Mouse (Mus musculus) left cerebral cortex, postnatal 36 days (tissue): ENCODE results near the gene Olfr1436. TPM values are rescaled to one million over a fixed set of nuclear protein-coding genes. Genes with fewer than 3 reads are reported as not detected.
"Not testable (repeated sequence)": the region's sequence is repeated elsewhere in the genome, so short reads cannot be mapped to it uniquely, and the experiment has no call there.

Source experiments
- DNase-seq, 2 experiments: peaks; one replicate each; pipeline ENCODE4 v3.0.0; 2021 to 2022; ENCODE audit warnings: low spot score in 2 of 2, mixed read lengths in 1 of 2
- intact Hi-C: fragments of 180-260 bp; cut with DNase I; formaldehyde crosslinking; loops from one replicate; pipeline ENCODE4 v1.15.1; 2025
- total RNA-seq, 2 experiments: library from RNA; stranded (reverse); gene quantifications; 2 replicates each; pipeline ENCODE4 v1.2.3; 2021

Gene Olfr1436
- total RNA-seq: not detected

- intact Hi-C loops, DNase-seq: not testable (repeated sequence)
Measured at GRCm38 (mm10) chr19:12299030-12299429, at the start of gene Olfr1436. Gene Olfr1436, minus strand, starts transcription at chr19:12299130.

GRCm38 (mm10) chr19:12335810-12336209 lies 36.9 kb upstream of the Olfr1436 start, which contains the start of gene Olfr1438-ps1:
Gene Olfr1438-ps1, minus strand, starts transcription at chr19:12335910.
- intact Hi-C loops: no loop called here
- DNase-seq: no peak

GRCm38 (mm10) chr19:12325001-12325400 lies 26.1 kb upstream of the Olfr1436 start, which contains the start of gene Olfr1437:
Gene Olfr1437, minus strand, starts transcription at chr19:12325101.
- no peak for DNase-seq
- intact Hi-C loops: no loop called here

GRCm38 (mm10) chr19:12292979-12293378 lies 6.0 kb downstream of the Olfr1436 start:
- intact Hi-C loops: no loop called here
- no peak for DNase-seq

GRCm38 (mm10) chr19:12279554-12279953 lies 19.4 kb downstream of the Olfr1436 start, which contains the start of gene Olfr1434:
Gene Olfr1434, plus strand, starts transcription at chr19:12279854.
- intact Hi-C loops: no loop called here
- no peak for DNase-seq

GRCm38 (mm10) chr19:12260732-12261131 lies 38.2 kb downstream of the Olfr1436 start, which contains the start of gene Olfr235:
Gene Olfr235, plus strand, starts transcription at chr19:12261032.
- intact Hi-C loops: no loop called here
- no peak for DNase-seq

Other genes starting within 250 kb of the Olfr1436 start
- not detected for gene Olfr1424, start 236.4 kb downstream of the Olfr1436 start, total RNA-seq
- not detected for gene Olfr1425, start 221.4 kb downstream of the Olfr1436 start, total RNA-seq
- gene Olfr1426, start 207.1 kb downstream of the Olfr1436 start, total RNA-seq: not detected
- not detected for gene Olfr1427, start 195.8 kb downstream of the Olfr1436 start, total RNA-seq
- not detected for gene Olfr1428, start 183.2 kb downstream of the Olfr1436 start, total RNA-seq
- gene Olfr76, start 175.9 kb downstream of the Olfr1436 start, total RNA-seq: not detected
- not detected for gene Olfr1555-ps1, start 129.0 kb downstream of the Olfr1436 start, total RNA-seq
- gene Olfr1431, start 98.5 kb downstream of the Olfr1436 start, total RNA-seq: not detected
- not detected for gene Olfr1432, start 66.5 kb downstream of the Olfr1436 start, total RNA-seq
- gene Olfr262, start 57.5 kb downstream of the Olfr1436 start, total RNA-seq: not detected
- not detected for gene Olfr235, start 38.1 kb downstream of the Olfr1436 start, total RNA-seq
- not detected for gene Olfr1434, start 19.3 kb downstream of the Olfr1436 start, total RNA-seq
- gene Olfr1437, start 26.0 kb upstream of the Olfr1436 start, total RNA-seq: not detected
- not detected for gene Olfr1438-ps1, start 36.8 kb upstream of the Olfr1436 start, total RNA-seq
- not detected for gene Olfr1440, start 88.1 kb upstream of the Olfr1436 start, total RNA-seq
- gene Olfr1441, start 118.3 kb upstream of the Olfr1436 start, total RNA-seq: not detected
- not detected for gene Pfpl, start 128.8 kb upstream of the Olfr1436 start, total RNA-seq
- 1 to 10 TPM; 7.9 to 8.5 TPM for gene Mpeg1, start 161.6 kb upstream of the Olfr1436 start, total RNA-seq
- gene Dtx4, start 202.3 kb upstream of the Olfr1436 start, total RNA-seq: 10 to 100 TPM; 32.9 to 35.5 TPM
- gene Fam111a, start 246.6 kb upstream of the Olfr1436 start, total RNA-seq: 1 to 10 TPM; 1.9 to 2.1 TPM